Mouse (Mus musculus): ENCODE data around the gene Kif5c. TPM values are rescaled to one million over a fixed set of nuclear protein-coding genes. Genes with fewer than 3 reads are reported as not detected.

Gene Kif5c
- polyA plus RNA-seq, 1 experiment from 2014 or later: 7.1 TPM

- H3K79me2 ChIP-seq (ENCODE audit: inconsistent target): no peaks in the 10 kb centered on the region
- H3K36me3 ChIP-seq (ENCODE audit: inconsistent target): no peaks in the 10 kb centered on the region
- H3K4me3 ChIP-seq (ENCODE audit: inconsistent target): no peak overlapping the region
- 95% methylated on average over 12 of the region's 12 CpGs for WGBS (ENCODE audit: missing documents)
- H3K27ac ChIP-seq: no peak overlapping the region
Observed at GRCm38 (mm10) chr2:49671753-49672500, 52.8 kb downstream of the Kif5c start.

GRCm38 (mm10) chr2:49672501-49672874, 53.4 kb downstream of the Kif5c start:
- no peak overlapping the region for H3K4me3 ChIP-seq (ENCODE audit: inconsistent target)
- H3K27ac ChIP-seq: no peak overlapping the region
- H3K36me3 ChIP-seq (ENCODE audit: inconsistent target): no peaks in the 10 kb centered on the region
- no peaks in the 10 kb centered on the region for H3K79me2 ChIP-seq (ENCODE audit: inconsistent target)
- WGBS (ENCODE audit: missing documents): 94% methylated on average over 7 of the region's 7 CpGs

DNA sequence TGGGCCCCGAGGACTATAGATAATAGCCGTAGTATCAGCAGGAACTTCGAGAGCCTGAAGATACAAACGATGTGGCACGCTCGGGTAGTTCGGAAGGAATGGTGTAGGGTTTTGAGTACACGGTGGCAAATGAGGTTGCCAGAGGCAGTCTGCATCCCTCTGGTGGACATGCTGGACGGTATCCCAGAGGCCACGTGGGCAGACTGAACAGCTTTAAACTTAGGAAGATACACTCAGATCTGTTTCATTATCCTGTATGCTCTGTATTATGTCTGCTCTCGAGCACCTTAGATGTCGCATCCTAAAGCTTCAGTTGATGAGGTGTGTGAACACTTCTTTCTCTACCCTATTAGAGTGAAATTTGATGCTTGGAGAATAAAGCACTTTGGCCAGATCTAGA, 56.9 kb downstream of the Kif5c start:
- Histone ChIP-seq H3K79me2 (ENCODE audit: inconsistent target) (no peaks in the 10 kb centered on the region), H3K36me3 (ENCODE audit: inconsistent target) (no peaks in the 10 kb centered on the region), H3K27ac (no peak overlapping the region), H3K4me3 (ENCODE audit: inconsistent target) (no peak overlapping the region)
- 91% methylated on average over 12 of the region's 12 CpGs for WGBS (ENCODE audit: missing documents)

DNA sequence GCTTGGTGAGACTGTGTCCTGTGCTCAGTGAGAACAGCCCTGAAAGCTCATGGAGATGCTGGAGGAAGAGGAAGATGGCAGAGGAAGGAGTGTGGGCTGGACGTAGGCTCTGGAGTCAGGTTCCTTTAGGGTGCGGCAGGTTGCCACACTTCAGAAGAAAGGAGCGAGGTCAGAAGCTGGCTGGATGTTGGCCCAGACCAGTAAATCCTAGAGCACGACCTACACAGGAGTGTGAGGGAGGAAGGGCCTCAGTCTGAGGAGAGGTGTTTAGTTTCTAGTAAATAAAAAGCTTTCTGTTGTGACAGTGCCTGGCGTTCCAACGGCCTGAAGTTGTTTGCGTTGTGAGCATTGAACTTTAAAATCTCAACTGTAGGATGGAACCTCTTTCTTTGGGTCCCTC, 59.3 kb downstream of the Kif5c start:
- H3K36me3 ChIP-seq (ENCODE audit: inconsistent target): no peaks in the 10 kb centered on the region
- no peak overlapping the region for H3K4me3 ChIP-seq (ENCODE audit: inconsistent target)
- no peak overlapping the region for H3K27ac ChIP-seq
- 77% methylated on average over 7 of the region's 7 CpGs for WGBS (ENCODE audit: missing documents)
- no peaks in the 10 kb centered on the region for H3K79me2 ChIP-seq (ENCODE audit: inconsistent target)

- Histone ChIP-seq H3K27ac (no peak overlapping the region), H3K79me2 (ENCODE audit: inconsistent target) (no peaks in the 10 kb centered on the region), H3K4me3 (ENCODE audit: inconsistent target) (no peak overlapping the region), H3K36me3 (ENCODE audit: inconsistent target) (no peaks in the 10 kb centered on the region)
- 90% methylated on average over 16 of the region's 16 CpGs for WGBS (ENCODE audit: missing documents)
Observed at GRCm38 (mm10) chr2:49679135-49679964, 60.3 kb downstream of the Kif5c start.

DNA sequence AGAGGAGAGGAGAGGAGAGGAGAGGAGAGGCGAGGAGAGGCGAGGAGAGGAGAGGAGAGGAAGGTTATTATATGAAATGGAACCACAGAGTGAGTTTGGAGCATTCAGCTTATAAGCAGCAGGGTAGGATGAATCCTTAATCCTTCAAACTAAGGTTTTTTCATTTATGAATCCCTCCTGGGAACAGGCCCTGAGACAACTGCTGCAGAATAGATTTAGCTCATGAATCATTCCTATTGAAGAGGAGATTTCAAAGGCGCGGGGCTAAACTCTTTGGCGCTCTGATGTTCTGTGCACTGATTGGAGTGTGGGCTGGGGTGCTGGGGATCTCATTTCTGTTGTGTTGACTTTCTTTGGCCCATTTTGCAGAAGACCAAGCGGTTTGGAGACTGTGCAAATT, 63.7 kb downstream of the Kif5c start:
- Histone ChIP-seq H3K79me2 (ENCODE audit: inconsistent target) (no peaks in the 10 kb centered on the region), H3K4me3 (ENCODE audit: inconsistent target) (no peak overlapping the region), H3K36me3 (ENCODE audit: inconsistent target) (no peaks in the 10 kb centered on the region), H3K27ac (no peak overlapping the region)
- WGBS (ENCODE audit: missing documents): 94% methylated on average over 4 of the region's 6 CpGs

DNA sequence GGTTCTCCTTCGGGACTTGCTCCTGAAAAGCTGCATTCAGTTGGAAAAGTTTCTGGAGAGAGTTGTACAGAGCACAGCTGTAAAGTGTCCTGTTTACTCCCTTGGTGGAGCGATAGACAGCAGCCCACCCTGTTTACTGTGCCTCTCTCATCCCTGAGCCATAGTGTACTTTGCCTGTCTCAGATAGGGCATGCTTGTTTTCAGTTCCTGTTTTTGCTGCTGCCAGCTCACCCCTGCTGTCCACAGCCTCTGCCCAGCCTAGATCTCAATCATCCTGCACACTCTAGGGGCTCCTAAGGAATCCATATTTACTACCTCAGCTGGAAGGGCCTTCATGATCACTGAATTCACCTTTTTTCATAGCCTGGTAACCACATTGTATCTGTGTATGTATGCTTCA, 65.7 kb downstream of the Kif5c start:
- Histone ChIP-seq H3K4me3 (ENCODE audit: inconsistent target) (no peak overlapping the region), H3K36me3 (ENCODE audit: inconsistent target) (no peaks in the 10 kb centered on the region), H3K27ac (no peak overlapping the region), H3K79me2 (ENCODE audit: inconsistent target) (no peaks in the 10 kb centered on the region)
- WGBS (ENCODE audit: missing documents): 68% methylated on average over 2 of the region's 2 CpGs

- H3K27ac ChIP-seq: no peak overlapping the region
- WGBS (ENCODE audit: missing documents): 88% methylated on average over 9 of the region's 9 CpGs
- H3K4me3 ChIP-seq (ENCODE audit: inconsistent target): no peak overlapping the region
- no peaks in the 10 kb centered on the region for H3K36me3 ChIP-seq (ENCODE audit: inconsistent target)
- H3K79me2 ChIP-seq (ENCODE audit: inconsistent target): no peaks in the 10 kb centered on the region
Observed at GRCm38 (mm10) chr2:49690421-49690826, 71.3 kb downstream of the Kif5c start.

- WGBS (ENCODE audit: missing documents): 98% methylated on average over 5 of the region's 5 CpGs
- Histone ChIP-seq H3K4me3 (ENCODE audit: inconsistent target) (no peak overlapping the region), H3K36me3 (ENCODE audit: inconsistent target) (no peaks in the 10 kb centered on the region), H3K79me2 (ENCODE audit: inconsistent target) (no peaks in the 10 kb centered on the region), H3K27ac (no peak overlapping the region)
Observed at GRCm38 (mm10) chr2:49691441-49691840, 72.3 kb downstream of the Kif5c start.

DNA sequence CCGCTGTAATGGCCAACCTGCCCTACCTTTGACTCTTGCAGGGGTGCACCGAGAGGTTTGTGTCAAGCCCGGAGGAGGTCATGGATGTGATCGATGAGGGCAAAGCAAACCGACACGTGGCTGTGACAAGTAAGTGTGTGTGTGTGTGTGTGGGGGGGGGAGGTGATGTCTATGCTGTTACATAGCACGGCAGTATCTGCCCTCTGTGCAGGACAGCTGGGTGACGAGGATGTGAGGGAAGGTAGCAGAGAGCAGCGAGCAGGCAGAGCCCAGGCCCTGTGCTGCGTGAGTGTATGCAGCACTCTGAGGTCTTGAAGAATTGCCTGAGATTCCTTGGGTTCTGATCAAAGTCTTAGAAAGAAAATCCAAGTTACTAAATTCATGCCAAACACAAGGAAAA, 75.6 kb downstream of the Kif5c start:
- Histone ChIP-seq H3K79me2 (ENCODE audit: inconsistent target) (no peaks in the 10 kb centered on the region), H3K36me3 (ENCODE audit: inconsistent target) (no peaks in the 10 kb centered on the region), H3K27ac (no peak overlapping the region), H3K4me3 (ENCODE audit: inconsistent target) (no peak overlapping the region)
- 90% methylated on average over 9 of the region's 10 CpGs for WGBS (ENCODE audit: missing documents)

GRCm38 (mm10) chr2:49695461-49695860, 76.4 kb downstream of the Kif5c start:
- no peak overlapping the region for H3K27ac ChIP-seq
- H3K79me2 ChIP-seq (ENCODE audit: inconsistent target): no peaks in the 10 kb centered on the region
- no peak overlapping the region for H3K4me3 ChIP-seq (ENCODE audit: inconsistent target)
- WGBS (ENCODE audit: missing documents): 89% methylated on average over 3 of the region's 3 CpGs
- H3K36me3 ChIP-seq (ENCODE audit: inconsistent target): no peaks in the 10 kb centered on the region

- Histone ChIP-seq H3K27ac (no peak overlapping the region), H3K4me3 (ENCODE audit: inconsistent target) (no peak overlapping the region), H3K36me3 (ENCODE audit: inconsistent target) (no peaks in the 10 kb centered on the region), H3K79me2 (ENCODE audit: inconsistent target) (no peaks in the 10 kb centered on the region)
- WGBS (ENCODE audit: missing documents): 92% methylated on average over 5 of the region's 5 CpGs
Observed at GRCm38 (mm10) chr2:49698851-49699250, 79.8 kb downstream of the Kif5c start.

GRCm38 (mm10) chr2:49700176-49700971, 81.3 kb downstream of the Kif5c start:
- Histone ChIP-seq H3K36me3 (ENCODE audit: inconsistent target) (no peaks in the 10 kb centered on the region), H3K27ac (no peak overlapping the region)
- 86% methylated on average over 22 of the region's 22 CpGs for WGBS (ENCODE audit: missing documents)

GRCm38 (mm10) chr2:49710223-49710622, 91.1 kb downstream of the Kif5c start:
- Histone ChIP-seq H3K4me3 (ENCODE audit: inconsistent target) (no peak overlapping the region), H3K79me2 (ENCODE audit: inconsistent target) (no peaks in the 10 kb centered on the region), H3K27ac (no peak overlapping the region), H3K36me3 (ENCODE audit: inconsistent target) (no peaks in the 10 kb centered on the region)
- 89% methylated on average over 3 of the region's 3 CpGs for WGBS (ENCODE audit: missing documents)

More at GRCm38 (mm10) chr2:49700176-49700971, 81.3 kb downstream of the Kif5c start:
- no peak overlapping the region for H3K4me3 ChIP-seq (ENCODE audit: inconsistent target)
- no peaks in the 10 kb centered on the region for H3K79me2 ChIP-seq (ENCODE audit: inconsistent target)

- H3K4me3 ChIP-seq (ENCODE audit: inconsistent target): no peak overlapping the region
- H3K27ac ChIP-seq: no peak overlapping the region
- 97% methylated on average over 4 of the region's 6 CpGs for WGBS (ENCODE audit: missing documents)
- no peaks in the 10 kb centered on the region for H3K79me2 ChIP-seq (ENCODE audit: inconsistent target)
- no peaks in the 10 kb centered on the region for H3K36me3 ChIP-seq (ENCODE audit: inconsistent target)
Observed at GRCm38 (mm10) chr2:49711693-49712092, 92.6 kb downstream of the Kif5c start.
